In genomic region chr2:164137754-164138153, GRCm38 (mm10) we compare ENCODE assay signal across 17 mouse cellular contexts. TPM values are rescaled to one million over a fixed set of nuclear protein-coding genes. Genes with fewer than 3 reads are reported as not detected.
DNase-seq lines count a peak whose midpoint lies in the region; ATAC-seq and TF ChIP-seq lines count a peak whose summit lies in the region.
"Had no signal": no experiment of that assay in that cellular context is flagged by ENCODE, and none has a peak within 500 bp of the region (broad histone marks: within the 10 kb centered on the region; RNA-seq: fewer than 3 reads in every experiment).

No protein-coding gene starts in this region.

- no peak overlapping the region for H3K4me3 ChIP-seq in heart, embryonic 15.5 days
- no peak overlapping the region for H3K4me3 ChIP-seq in neural tube, embryonic 13.5 days
- no peak overlapping the region for H3K4me3 ChIP-seq in neural tube, embryonic 15.5 days (replicated peaks)
- no peak overlapping the region for H3K4me3 ChIP-seq in stomach, embryonic 16.5 days (replicated peaks; ENCODE audit: low read length)
- H3K4me3 ChIP-seq in kidney, adult 2 months (ENCODE audit: insufficient read depth, low read depth, low read length): no peak overlapping the region
- H3K4me3 ChIP-seq: forebrain, embryonic 15.5 days; midbrain, embryonic 13.5 days had no signal

- peak overlapping the region; percentile 15; the same call in 1 of the 2 replicates for H3K9ac ChIP-seq in heart, embryonic 15.5 days
- no peak overlapping the region for H3K9ac ChIP-seq in neural tube, embryonic 13.5 days
- H3K9ac ChIP-seq in neural tube, embryonic 15.5 days (replicated peaks): no peak overlapping the region
- peak overlapping the region; percentile 12; the same call in 1 of the 2 replicates for H3K9ac ChIP-seq in stomach, embryonic 16.5 days (ENCODE audit: low read length)
- H3K9ac ChIP-seq: forebrain, embryonic 15.5 days; midbrain, embryonic 13.5 days had no signal

- no peaks in the 10 kb centered on the region for H3K36me3 ChIP-seq in heart, embryonic 15.5 days
- H3K36me3 ChIP-seq in neural tube, embryonic 13.5 days: peaks cover 7% of the 10 kb centered on the region; the same call in 1 of the 2 replicates
- peaks cover 2% of the 10 kb centered on the region; the same call in 1 of the 2 replicates for H3K36me3 ChIP-seq in neural tube, embryonic 15.5 days
- H3K36me3 ChIP-seq in stomach, embryonic 16.5 days (ENCODE audit: control insufficient read depth, insufficient read depth, low read length): no peaks in the 10 kb centered on the region
- H3K36me3 ChIP-seq in kidney, adult 2 months (ENCODE audit: control insufficient read depth, insufficient read depth, low read length): no peaks in the 10 kb centered on the region
- H3K36me3 ChIP-seq: forebrain, embryonic 15.5 days; midbrain, embryonic 13.5 days had no signal

- no peak for DNase-seq in heart, adult 18-20 months
- DNase-seq in left cerebral cortex, postnatal 25 days (ENCODE audit: low spot score in 2 of 2): peak; percentile 35 to 76
- no peak for DNase-seq in kidney, adult 2 months
- no peak for DNase-seq in urinary bladder, adult 18-20 months (ENCODE audit: low spot score in 2 of 2)
- DNase-seq: adrenal gland, adult 8-10 months; kidney, postnatal 10 days; lung, postnatal 10 days; thymus, adult 18-20 months had no signal

- WGBS in heart, embryonic 15.5 days: 41% methylated on average over 6 of the region's 6 CpGs
- 58% methylated on average over 6 of the region's 6 CpGs for WGBS in neural tube, embryonic 13.5 days
- WGBS in neural tube, embryonic 15.5 days: 53% methylated on average over 6 of the region's 6 CpGs
- WGBS in stomach, embryonic 16.5 days: 48% methylated on average over 6 of the region's 6 CpGs
- 53% methylated on average over 6 of the region's 6 CpGs for WGBS in kidney, adult 2 months

- peak overlapping the region; percentile 13; the same call in 1 of the 2 replicates for H3K27ac ChIP-seq in heart, embryonic 15.5 days
- H3K27ac ChIP-seq in neural tube, embryonic 13.5 days (replicated peaks): peak overlapping the region; percentile 28; the same call in 1 of the 2 replicates
- H3K27ac ChIP-seq in neural tube, embryonic 15.5 days (replicated peaks): no peak overlapping the region
- H3K27ac ChIP-seq in stomach, embryonic 16.5 days (ENCODE audit: low read length): peak overlapping the region; percentile 66
- no peak overlapping the region for H3K27ac ChIP-seq in kidney, adult 2 months (ENCODE audit: insufficient read depth, low read depth, low read length)
- H3K27ac ChIP-seq: forebrain, embryonic 15.5 days; midbrain, embryonic 13.5 days had no signal

- H3K4me2 ChIP-seq in heart, embryonic 15.5 days: no peak overlapping the region
- H3K4me2 ChIP-seq in neural tube, embryonic 13.5 days: no peak overlapping the region
- H3K4me2 ChIP-seq in neural tube, embryonic 15.5 days: no peak overlapping the region
- H3K4me2 ChIP-seq in stomach, embryonic 16.5 days (ENCODE audit: low read depth, low read length): no peak overlapping the region
- H3K4me2 ChIP-seq: forebrain, embryonic 15.5 days; midbrain, embryonic 13.5 days had no signal

- peaks cover 47% of the 10 kb centered on the region for H3K4me1 ChIP-seq in heart, embryonic 15.5 days (replicated peaks)
- peaks cover 37% of the 10 kb centered on the region for H3K4me1 ChIP-seq in neural tube, embryonic 13.5 days (replicated peaks)
- peaks cover 29% of the 10 kb centered on the region; the same call in 1 of the 2 replicates for H3K4me1 ChIP-seq in neural tube, embryonic 15.5 days
- H3K4me1 ChIP-seq in stomach, embryonic 16.5 days (ENCODE audit: control insufficient read depth, insufficient read depth, low read length): peaks cover 19% of the 10 kb centered on the region
- no peaks in the 10 kb centered on the region; the same call in 1 of the 2 replicates for H3K4me1 ChIP-seq in kidney, adult 2 months (ENCODE audit: control insufficient read depth, insufficient read depth, low read length)
- H3K4me1 ChIP-seq: forebrain, embryonic 15.5 days had no signal

- H3K27me3 ChIP-seq in heart, embryonic 15.5 days: no peaks in the 10 kb centered on the region
- no peaks in the 10 kb centered on the region for H3K27me3 ChIP-seq in neural tube, embryonic 13.5 days
- no peaks in the 10 kb centered on the region for H3K27me3 ChIP-seq in neural tube, embryonic 15.5 days (replicated peaks)
- no peaks in the 10 kb centered on the region for H3K27me3 ChIP-seq in stomach, embryonic 16.5 days (ENCODE audit: control insufficient read depth, insufficient read depth, low read length)
- H3K27me3 ChIP-seq in kidney, adult 2 months (replicated peaks; ENCODE audit: control insufficient read depth, insufficient read depth, low read length): no peaks in the 10 kb centered on the region
- H3K27me3 ChIP-seq: forebrain, embryonic 15.5 days; midbrain, embryonic 13.5 days had no signal

- intact Hi-C loops in left cerebral cortex, postnatal 25 days (cut with DNase I): loop anchor here (1.0 to 2.0 kb wide), 2 partner anchors 38 to 75 kb away; no protein-coding TSS in a partner anchor

- no peaks in the 10 kb centered on the region for H3K9me3 ChIP-seq in heart, embryonic 15.5 days (replicated peaks)
- no peaks in the 10 kb centered on the region for H3K9me3 ChIP-seq in neural tube, embryonic 13.5 days
- H3K9me3 ChIP-seq in neural tube, embryonic 15.5 days (replicated peaks): no peaks in the 10 kb centered on the region
- no peaks in the 10 kb centered on the region for H3K9me3 ChIP-seq in stomach, embryonic 16.5 days (replicated peaks; ENCODE audit: control insufficient read depth, low read length)
- H3K9me3 ChIP-seq: forebrain, embryonic 15.5 days; midbrain, embryonic 13.5 days had no signal

- ATAC-seq in heart, embryonic 15.5 days (replicated peaks; ENCODE audit: insufficient number of reproducible peaks, insufficient read depth, low FRiP score, low read depth): no peak
- no peak for ATAC-seq in neural tube, embryonic 13.5 days (ENCODE audit: low read depth)
- no peak for ATAC-seq in neural tube, embryonic 15.5 days (ENCODE audit: low FRiP score)
- ATAC-seq in stomach, embryonic 16.5 days (ENCODE audit: insufficient read depth, low FRiP score): peak; percentile 15; the same call in 1 of the 2 replicates
- ATAC-seq: forebrain, embryonic 15.5 days; hindbrain, embryonic 16.5 days; midbrain, embryonic 13.5 days had no signal

- no peak for TF ChIP-seq CTCF in kidney, adult 2 months (conservative IDR thresholded peaks at IDR 0.05; ENCODE audit: insufficient read depth, insufficient read length, low read depth, low read length)

- TF ChIP-seq POLR2A in kidney, adult 2 months (IDR thresholded peaks at IDR 0.05; ENCODE audit: low read depth, low read length): no peak

RNA-seq across cellular contexts. Expression of gene Kcns1, which starts 33.2 kb away (rescaled TPM):
- 0.20 and 0.24 TPM in 2 replicates for polyA plus RNA-seq in heart, embryonic 15.5 days (2015; fragmentation: Nextera tagmentation; extraction: Ambion mirVana)
- under 1 TPM in 1 of 2 experiments, not detected in 1; 0.10 TPM for total RNA-seq in heart, adult 18-20 months (2021)
- polyA plus RNA-seq in neural tube, embryonic 13.5 days (2015; fragmentation: Nextera tagmentation; extraction: Ambion mirVana): 0.40 and 0.50 TPM in 2 replicates
- 1.8 and 2.4 TPM in 2 replicates for polyA plus RNA-seq in neural tube, embryonic 15.5 days (2015; fragmentation: Nextera tagmentation; extraction: Ambion mirVana)
- 10 to 100 TPM; 14.2 to 17.2 TPM for total RNA-seq in left cerebral cortex, postnatal 25 days (2021)
- polyA plus RNA-seq in stomach, embryonic 16.5 days (2015; fragmentation: Nextera tagmentation; extraction: Ambion mirVana): 0.14 and 0.29 TPM in 2 replicates
- polyA plus RNA-seq in kidney, adult 2 months (2012; rRNA removed): 0.36 and 0.48 TPM in 2 replicates
- total RNA-seq: liver, adult 2 months had no signal
- polyA plus RNA-seq: liver, adult 2 months had no signal

RNA-seq across cellular contexts. Expression of gene Wfdc5, which starts 44.8 kb away (rescaled TPM):
- polyA plus RNA-seq in heart, embryonic 15.5 days (2015; fragmentation: Nextera tagmentation; extraction: Ambion mirVana): not detected in 2 replicates
- total RNA-seq in heart, adult 18-20 months (2021): not detected
- not detected in 2 replicates for polyA plus RNA-seq in neural tube, embryonic 13.5 days (2015; fragmentation: Nextera tagmentation; extraction: Ambion mirVana)
- not detected in 2 replicates for polyA plus RNA-seq in neural tube, embryonic 15.5 days (2015; fragmentation: Nextera tagmentation; extraction: Ambion mirVana)
- total RNA-seq in left cerebral cortex, postnatal 25 days (2021): not detected
- 11.0 and 27.7 TPM in 2 replicates for polyA plus RNA-seq in stomach, embryonic 16.5 days (2015; fragmentation: Nextera tagmentation; extraction: Ambion mirVana)
- not detected in 2 replicates for polyA plus RNA-seq in kidney, adult 2 months (2012; rRNA removed)
- total RNA-seq: adrenal gland, adult 8-10 months; granulocyte monocyte progenitor cell, adult 5-6 weeks; liver, adult 2 months had no signal
- polyA plus RNA-seq: forebrain, embryonic 15.5 days; hindbrain, embryonic 16.5 days; liver, adult 2 months; midbrain, embryonic 13.5 days had no signal

RNA-seq across cellular contexts. Expression of gene Wfdc12, which starts 52.7 kb away (rescaled TPM):
- polyA plus RNA-seq in heart, embryonic 15.5 days (2015; fragmentation: Nextera tagmentation; extraction: Ambion mirVana): not detected in 2 replicates
- total RNA-seq in heart, adult 18-20 months (2021): not detected
- polyA plus RNA-seq in neural tube, embryonic 13.5 days (2015; fragmentation: Nextera tagmentation; extraction: Ambion mirVana): not detected in 2 replicates
- not detected in 2 replicates for polyA plus RNA-seq in neural tube, embryonic 15.5 days (2015; fragmentation: Nextera tagmentation; extraction: Ambion mirVana)
- not detected for total RNA-seq in left cerebral cortex, postnatal 25 days (2021)
- 0.31 TPM in 1 of 2 replicates, not detected in the other for polyA plus RNA-seq in stomach, embryonic 16.5 days (2015; fragmentation: Nextera tagmentation; extraction: Ambion mirVana)
- not detected in 2 replicates for polyA plus RNA-seq in kidney, adult 2 months (2012; rRNA removed)
- total RNA-seq: liver, adult 2 months had no signal
- polyA plus RNA-seq: forebrain, embryonic 15.5 days; hindbrain, embryonic 16.5 days; liver, adult 2 months; midbrain, embryonic 13.5 days had no signal

Comparison
In these comparisons a context has a peak if more than half of its experiments do, and no peak if none do; other contexts are left out.
1. H3K27ac ChIP-seq: peak in heart, embryonic 15.5 days (single experiment), neural tube, embryonic 13.5 days (single experiment) and stomach, embryonic 16.5 days (single experiment); none in neural tube, embryonic 15.5 days (single experiment) and kidney, adult 2 months (single experiment).
2. H3K9ac ChIP-seq: peak in heart, embryonic 15.5 days (single experiment) and stomach, embryonic 16.5 days (single experiment); none in neural tube, embryonic 13.5 days (single experiment) and neural tube, embryonic 15.5 days (single experiment).
3. DNase-seq: peak in left cerebral cortex, postnatal 25 days (2 of 2); none in heart, adult 18-20 months (0 of 2), kidney, adult 2 months (single experiment) and urinary bladder, adult 18-20 months (0 of 2).
4. RNA of gene Wfdc5, which starts 44.8 kb away (polyA plus RNA-seq): 11.0 to 27.7 TPM in stomach, embryonic 16.5 days; not detected in heart, embryonic 15.5 days, not detected in neural tube, embryonic 13.5 days, not detected in neural tube, embryonic 15.5 days and not detected in kidney, adult 2 months; every median in the first group is over 10 times any median in the second.